25 mouse cellular contexts compared by ENCODE assay signal in genomic region chr15:22030215-22030614, GRCm38 (mm10).
A peak's percentile ranks its signal among the peaks of the same experiment; 100 is the strongest.
DNase-seq lines count a peak whose midpoint lies in the region; ATAC-seq and TF ChIP-seq lines count a peak whose summit lies in the region.
"Had no signal": no experiment of that assay in that cellular context is flagged by ENCODE, and none has a peak within 500 bp of the region (broad histone marks: within the 10 kb centered on the region; RNA-seq: fewer than 3 reads in every experiment).

No protein-coding gene starts in this region.

- 52% methylated on average over 3 of the region's 3 CpGs for WGBS in forebrain, embryonic 14.5 days
- WGBS in forebrain, embryonic 12.5 days, result 60% methylated on average over 3 of the region's 3 CpGs
- WGBS in midbrain, postnatal 0 days, result 63% methylated on average over 3 of the region's 3 CpGs
- 59% methylated on average over 3 of the region's 3 CpGs for WGBS in midbrain, embryonic 16.5 days
- 25% methylated on average over 3 of the region's 3 CpGs for WGBS in neural tube, embryonic 14.5 days
- WGBS in kidney, adult 2 months, result 55% methylated on average over 3 of the region's 3 CpGs

- H3K36me3 ChIP-seq in forebrain, embryonic 14.5 days (ENCODE audit: control insufficient read depth, insufficient read depth, low read length), result no peaks in the 10 kb centered on the region
- no peaks in the 10 kb centered on the region for H3K36me3 ChIP-seq in forebrain, embryonic 12.5 days (replicated peaks)
- H3K36me3 ChIP-seq in midbrain, postnatal 0 days (ENCODE audit: insufficient read depth, low read length), result no peaks in the 10 kb centered on the region
- H3K36me3 ChIP-seq in midbrain, embryonic 16.5 days (ENCODE audit: control insufficient read depth, insufficient read depth, low read length), result no peaks in the 10 kb centered on the region
- H3K36me3 ChIP-seq in neural tube, embryonic 14.5 days (ENCODE audit: control insufficient read depth, insufficient read depth, low read length), result no peaks in the 10 kb centered on the region
- H3K36me3 ChIP-seq in kidney, adult 2 months (ENCODE audit: control insufficient read depth, insufficient read depth, low read length), result no peaks in the 10 kb centered on the region
- H3K36me3 ChIP-seq: embryonic facial prominence, embryonic 10.5 days; embryonic facial prominence, embryonic 12.5 days; forebrain, embryonic 15.5 days; G1E had no signal

- no peaks in the 10 kb centered on the region for H3K9me3 ChIP-seq in forebrain, embryonic 14.5 days (replicated peaks; ENCODE audit: control insufficient read depth, low read length)
- no peaks in the 10 kb centered on the region for H3K9me3 ChIP-seq in forebrain, embryonic 12.5 days
- H3K9me3 ChIP-seq in midbrain, postnatal 0 days (ENCODE audit: low read length), result no peaks in the 10 kb centered on the region
- H3K9me3 ChIP-seq in midbrain, embryonic 16.5 days (replicated peaks; ENCODE audit: control insufficient read depth, low read length, poor library complexity, severe bottlenecking), result no peaks in the 10 kb centered on the region
- no peaks in the 10 kb centered on the region for H3K9me3 ChIP-seq in neural tube, embryonic 14.5 days (ENCODE audit: control insufficient read depth, low read length)
- H3K9me3 ChIP-seq: embryonic facial prominence, embryonic 10.5 days; embryonic facial prominence, embryonic 12.5 days; forebrain, embryonic 15.5 days; G1E had no signal

- no peak for TF ChIP-seq CTCF in midbrain, postnatal 0 days (IDR thresholded peaks at IDR 0.05)
- no peak for TF ChIP-seq CTCF in kidney, adult 2 months (conservative IDR thresholded peaks at IDR 0.05; ENCODE audit: insufficient read depth, insufficient read length, low read depth, low read length)

- ATAC-seq in forebrain, embryonic 14.5 days, result no peak
- no peak for ATAC-seq in forebrain, embryonic 12.5 days (ENCODE audit: low FRiP score)
- ATAC-seq in midbrain, postnatal 0 days (ENCODE audit: low FRiP score), result no peak
- ATAC-seq in midbrain, embryonic 16.5 days, result no peak
- peak; percentile 71; the same call in 1 of the 2 replicates for ATAC-seq in neural tube, embryonic 14.5 days (ENCODE audit: low read depth)
- ATAC-seq: activated CD4-positive, CD25-positive, alpha-beta regulatory T cell, adult 4 months; CD4-positive, CD25-positive, alpha-beta regulatory T cell, adult 4 months; forebrain, embryonic 15.5 days; forebrain, postnatal 0 days; Patski had no signal

- DNase-seq in forebrain, embryonic 14.5 days (ENCODE audit: low spot score), result peak; percentile 27
- peak; percentile 3 for DNase-seq in midbrain, postnatal 0 days (ENCODE audit: low spot score)
- DNase-seq in neural tube, embryonic 10.5 days (ENCODE audit: extremely low spot score, low spot score), result no peak
- no peak for DNase-seq in kidney, adult 2 months
- DNase-seq: adrenal gland, adult 8-10 months; adrenal gland, postnatal 14 days; adrenal gland, postnatal 36 days; B cell, adult 2 months; cerebellum, adult 11-12 months; cerebellum, adult 2 months; cerebellum, adult 9-10 months; cerebellum, postnatal 10 days; cerebellum, postnatal 25 days; forebrain, postnatal 0 days had no signal

- no peak for TF ChIP-seq POLR2A in kidney, adult 2 months (IDR thresholded peaks at IDR 0.05; ENCODE audit: low read depth, low read length)

- no peak overlapping the region for H3K9ac ChIP-seq in forebrain, embryonic 14.5 days (ENCODE audit: low read length)
- H3K9ac ChIP-seq in forebrain, embryonic 12.5 days, result no peak overlapping the region
- H3K9ac ChIP-seq in midbrain, postnatal 0 days (replicated peaks; ENCODE audit: low read length, poor library complexity, severe bottlenecking), result no peak overlapping the region
- H3K9ac ChIP-seq in midbrain, embryonic 16.5 days (ENCODE audit: low read depth, low read length), result no peak overlapping the region
- H3K9ac ChIP-seq in neural tube, embryonic 14.5 days (replicated peaks; ENCODE audit: low read depth, low read length), result no peak overlapping the region
- H3K9ac ChIP-seq: embryonic facial prominence, embryonic 12.5 days; forebrain, embryonic 15.5 days; forebrain, postnatal 0 days had no signal

- H3K4me3 ChIP-seq in forebrain, embryonic 14.5 days (ENCODE audit: low read depth, low read length), result no peak overlapping the region
- no peak overlapping the region for H3K4me3 ChIP-seq in forebrain, embryonic 12.5 days (replicated peaks)
- no peak overlapping the region for H3K4me3 ChIP-seq in midbrain, postnatal 0 days (ENCODE audit: low read depth, low read length)
- H3K4me3 ChIP-seq in midbrain, embryonic 16.5 days (ENCODE audit: low read depth, low read length), result no peak overlapping the region
- no peak overlapping the region for H3K4me3 ChIP-seq in neural tube, embryonic 14.5 days (ENCODE audit: low read depth, low read length)
- H3K4me3 ChIP-seq in kidney, adult 2 months (ENCODE audit: insufficient read depth, low read depth, low read length), result no peak overlapping the region
- H3K4me3 ChIP-seq: embryonic facial prominence, embryonic 10.5 days; embryonic facial prominence, embryonic 12.5 days; forebrain, embryonic 15.5 days had no signal

- no peaks in the 10 kb centered on the region for H3K27me3 ChIP-seq in forebrain, embryonic 14.5 days (replicated peaks; ENCODE audit: control insufficient read depth, insufficient read depth, low read length)
- H3K27me3 ChIP-seq in forebrain, embryonic 12.5 days, result no peaks in the 10 kb centered on the region
- H3K27me3 ChIP-seq in midbrain, postnatal 0 days (ENCODE audit: insufficient read depth, low read length), result no peaks in the 10 kb centered on the region
- H3K27me3 ChIP-seq in midbrain, embryonic 16.5 days (ENCODE audit: control insufficient read depth, insufficient read depth, low read depth, low read length), result no peaks in the 10 kb centered on the region
- H3K27me3 ChIP-seq in neural tube, embryonic 14.5 days (ENCODE audit: control insufficient read depth, insufficient read depth, low read length), result no peaks in the 10 kb centered on the region
- no peaks in the 10 kb centered on the region for H3K27me3 ChIP-seq in kidney, adult 2 months (replicated peaks; ENCODE audit: control insufficient read depth, insufficient read depth, low read length)
- H3K27me3 ChIP-seq: CH12.LX; embryonic facial prominence, embryonic 12.5 days; forebrain, embryonic 15.5 days; Patski had no signal

- H3K4me1 ChIP-seq in forebrain, embryonic 14.5 days (ENCODE audit: control insufficient read depth, insufficient read depth, low read length), result no peaks in the 10 kb centered on the region
- no peaks in the 10 kb centered on the region for H3K4me1 ChIP-seq in forebrain, embryonic 12.5 days
- H3K4me1 ChIP-seq in midbrain, postnatal 0 days (ENCODE audit: insufficient read depth, low read length), result no peaks in the 10 kb centered on the region
- H3K4me1 ChIP-seq in midbrain, embryonic 16.5 days (ENCODE audit: control insufficient read depth, insufficient read depth, low read length), result no peaks in the 10 kb centered on the region
- no peaks in the 10 kb centered on the region for H3K4me1 ChIP-seq in neural tube, embryonic 14.5 days (ENCODE audit: control insufficient read depth, insufficient read depth, low read length)
- no peaks in the 10 kb centered on the region for H3K4me1 ChIP-seq in kidney, adult 2 months (ENCODE audit: control insufficient read depth, insufficient read depth, low read length)
- H3K4me1 ChIP-seq: embryonic facial prominence, embryonic 10.5 days; embryonic facial prominence, embryonic 12.5 days; forebrain, embryonic 15.5 days had no signal

- H3K4me2 ChIP-seq in forebrain, embryonic 14.5 days (ENCODE audit: low read length), result no peak overlapping the region
- no peak overlapping the region for H3K4me2 ChIP-seq in forebrain, embryonic 12.5 days
- no peak overlapping the region for H3K4me2 ChIP-seq in midbrain, postnatal 0 days (ENCODE audit: low read depth, low read length, poor library complexity, severe bottlenecking)
- no peak overlapping the region for H3K4me2 ChIP-seq in midbrain, embryonic 16.5 days (ENCODE audit: low read length)
- H3K4me2 ChIP-seq in neural tube, embryonic 14.5 days (ENCODE audit: low read depth, low read length), result no peak overlapping the region
- H3K4me2 ChIP-seq: embryonic facial prominence, embryonic 12.5 days; forebrain, embryonic 15.5 days had no signal

- no peak overlapping the region for H3K27ac ChIP-seq in forebrain, embryonic 14.5 days (ENCODE audit: low read depth, low read length)
- H3K27ac ChIP-seq in forebrain, embryonic 12.5 days, result no peak overlapping the region
- H3K27ac ChIP-seq in midbrain, postnatal 0 days (ENCODE audit: low read depth, low read length), result no peak overlapping the region
- H3K27ac ChIP-seq in midbrain, embryonic 16.5 days (ENCODE audit: low read length), result no peak overlapping the region
- no peak overlapping the region for H3K27ac ChIP-seq in neural tube, embryonic 14.5 days (ENCODE audit: low read depth, low read length)
- no peak overlapping the region for H3K27ac ChIP-seq in kidney, adult 2 months (ENCODE audit: insufficient read depth, low read depth, low read length)
- H3K27ac ChIP-seq: embryonic facial prominence, embryonic 10.5 days; embryonic facial prominence, embryonic 12.5 days; forebrain, embryonic 15.5 days had no signal

Comparison
In these comparisons a context has a peak if more than half of its experiments do, and no peak if none do; other contexts are left out.
1. DNase-seq: peak in forebrain, embryonic 14.5 days (single experiment) and midbrain, postnatal 0 days (single experiment); none in neural tube, embryonic 10.5 days (single experiment) and kidney, adult 2 months (single experiment).